Mouse (Mus musculus): Measurements from ENCODE around the gene H2-Ob. TPM values are rescaled to one million over a fixed set of nuclear protein-coding genes. Genes with fewer than 3 reads are reported as not detected.

Gene H2-Ob
- total and polyA plus RNA-seq, 3 experiments = 13.7 to 31.9 (median 19.9) TPM

GRCm38 (mm10) chr17:34295891-34296794 is 57.4 kb downstream of the H2-Ob start:
- in situ Hi-C loops (cut with MboI; ENCODE audit: low pct_ligation_motif_present, low pct_unique_long_range_greater_than_20kb, low sequenced_read_pairs) = no loop called here
- H3K27ac ChIP-seq (ENCODE audit: insufficient read depth, low read depth) = peak overlapping the region; percentile 96

DNA sequence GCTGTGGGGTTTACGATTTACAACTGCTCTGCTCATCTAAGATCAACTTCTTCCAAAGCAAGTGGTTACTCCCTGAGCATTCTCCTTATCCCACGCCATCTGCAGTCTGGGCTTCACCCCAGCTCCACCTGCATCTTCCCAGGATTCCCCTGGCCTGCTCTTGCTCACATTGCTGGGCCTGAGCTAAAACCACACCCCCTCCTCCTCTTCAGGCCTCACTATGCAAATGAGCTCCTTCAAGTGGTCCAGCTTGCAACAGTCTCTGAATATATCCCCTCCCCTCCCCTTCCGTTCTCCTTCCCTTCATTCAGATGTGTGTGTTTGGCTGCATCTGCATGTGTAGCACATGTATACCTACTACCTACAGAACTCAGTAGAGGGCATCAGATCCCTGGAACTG is 60.7 kb downstream of the H2-Ob start:
- Histone ChIP-seq H3K9me3 (replicated peaks; ENCODE audit: low read length) (peaks cover 3% of the 10 kb centered on the region), H3K4me1 (ENCODE audit: control insufficient read depth in 1 of 2, insufficient read depth in 2 of 2) (peaks cover 16 to 44% of the 10 kb centered on the region in 2 experiments), H3K36me3 (replicated peaks in 1 of 2; ENCODE audit: control insufficient read depth in 1 of 2, insufficient read depth in 1 of 2, low read length in 1 of 2) (peaks cover 0 to 5% of the 10 kb centered on the region in 2 experiments), H3K4me3 (replicated peaks in 1 of 3; ENCODE audit: low read depth in 2 of 3, low read length in 2 of 3, poor library complexity in 1 of 3) (no peak overlapping the region), H3K79me2 (replicated peaks; ENCODE audit: control insufficient read depth, extremely low read depth, insufficient read depth, poor library complexity, severe bottlenecking) (peaks cover 12% of the 10 kb centered on the region), H3K27me3 (replicated peaks) (no peaks in the 10 kb centered on the region), H3K27ac (ENCODE audit: insufficient read depth, low read depth) (no peak overlapping the region), H3K9ac (ENCODE audit: insufficient read depth, low read depth) (no peak overlapping the region), H3K4me2 (ENCODE audit: insufficient read depth, low read depth, poor library complexity, severe bottlenecking) (no peak overlapping the region)
- in situ Hi-C loops (cut with MboI; ENCODE audit: low pct_ligation_motif_present, low pct_unique_long_range_greater_than_20kb, low sequenced_read_pairs) = no loop called here
- dilution Hi-C loops (cut with MboI; ENCODE audit: extremely low pct_ligation_motif_present, extremely low pct_unique_long_range_greater_than_20kb, low sequenced_read_pairs) = no loop called here
- TF ChIP-seq MEF2A (IDR thresholded peaks at IDR 0.05; ENCODE audit: borderline replicate concordance, low read depth, low read length) (no peak), CTCF (conservative IDR thresholded peaks at IDR 0.05 in 1 of 2, IDR thresholded peaks at IDR 0.05 in 1 of 2; ENCODE audit: low read depth in 2 of 2, low read length in 2 of 2) (peak in 1 of 2 experiments; percentile 24; a peak in 2 of 4 replicates), NRF1 (IDR thresholded peaks at IDR 0.05; ENCODE audit: low read depth, low read length) (no peak), UBTF (IDR thresholded peaks at IDR 0.05; ENCODE audit: low read depth, low read length) (no peak), ZNF384 (IDR thresholded peaks at IDR 0.05; ENCODE audit: low read depth, low read length) (no peak), IRF4 (IDR thresholded peaks at IDR 0.05; ENCODE audit: low read depth, low read length) (no peak)
- no peak for DNase-seq (ENCODE audit: extremely low read depth)

More at GRCm38 (mm10) chr17:34295891-34296794, 57.4 kb downstream of the H2-Ob start:
- dilution Hi-C loops (cut with MboI; ENCODE audit: extremely low pct_ligation_motif_present, extremely low pct_unique_long_range_greater_than_20kb, low sequenced_read_pairs) = no loop called here
- peaks cover 15% of the 10 kb centered on the region for H3K79me2 ChIP-seq (replicated peaks; ENCODE audit: control insufficient read depth, extremely low read depth, insufficient read depth, poor library complexity, severe bottlenecking)
- H3K4me1 ChIP-seq (ENCODE audit: control insufficient read depth in 1 of 2, insufficient read depth in 2 of 2) = peaks cover 18 to 41% of the 10 kb centered on the region in 2 experiments
- no peaks in the 10 kb centered on the region for H3K27me3 ChIP-seq (replicated peaks)
- H3K9ac ChIP-seq (ENCODE audit: insufficient read depth, low read depth) = peak overlapping the region; percentile 96
- peak overlapping the region; percentile 78 for H3K4me2 ChIP-seq (ENCODE audit: insufficient read depth, low read depth, poor library complexity, severe bottlenecking)
- peak overlapping the region; percentile 60 to 92 (median 72) for H3K4me3 ChIP-seq (replicated peaks in 1 of 3; ENCODE audit: low read depth in 2 of 3, low read length in 2 of 3, poor library complexity in 1 of 3)
- TF ChIP-seq KAT2A (IDR thresholded peaks at IDR 0.05; ENCODE audit: insufficient replicate concordance, low read length) = no peak
- TF ChIP-seq NRF1 (IDR thresholded peaks at IDR 0.05; ENCODE audit: low read depth, low read length) = no peak
- peak; percentile 57; the same call in 1 of the 2 replicates for TF ChIP-seq EP300 (IDR thresholded peaks at IDR 0.05; ENCODE audit: low read length)
- TF ChIP-seq JUND (conservative IDR thresholded peaks at IDR 0.05; ENCODE audit: low read depth, low read length) = peak; percentile 57
- no peak for TF ChIP-seq CHD1 (IDR thresholded peaks at IDR 0.05; ENCODE audit: low read depth, low read length)
- TF ChIP-seq MYC (IDR thresholded peaks at IDR 0.05; ENCODE audit: low read depth, low read length) = peak; percentile 56; the same call in 1 of the 2 replicates
- TF ChIP-seq CHD2 (IDR thresholded peaks at IDR 0.05; ENCODE audit: low read length) = peak; percentile 98
- no peak for TF ChIP-seq PAX5 (IDR thresholded peaks at IDR 0.05; ENCODE audit: low read length)
- peak; percentile 61; the same call in 1 of the 2 replicates for TF ChIP-seq NELFE (IDR thresholded peaks at IDR 0.05; ENCODE audit: low read depth, low read length)
- TF ChIP-seq USF2 (conservative IDR thresholded peaks at IDR 0.05; ENCODE audit: low read depth, low read length) = no peak
- peak; percentile 67 for TF ChIP-seq ETS1 (conservative IDR thresholded peaks at IDR 0.05; ENCODE audit: low read depth, low read length)
- TF ChIP-seq MEF2A (IDR thresholded peaks at IDR 0.05; ENCODE audit: borderline replicate concordance, low read depth, low read length) = peak; percentile 63; the same call in 1 of the 2 replicates
- TF ChIP-seq ZMIZ1 (IDR thresholded peaks at IDR 0.05; ENCODE audit: low read depth, low read length) = no peak
- peak; percentile 9; the same call in 1 of the 2 replicates for TF ChIP-seq HCFC1 (IDR thresholded peaks at IDR 0.05; ENCODE audit: low read depth, low read length)
- peak; percentile 70; the same call in 1 of the 2 replicates for TF ChIP-seq MAFK (IDR thresholded peaks at IDR 0.05; ENCODE audit: insufficient replicate concordance, low read length)
- no peak; the same call in 1 of the 2 replicates for TF ChIP-seq BHLHE40 (IDR thresholded peaks at IDR 0.05; ENCODE audit: low read depth, low read length)
- no peak for TF ChIP-seq TCF12 (IDR thresholded peaks at IDR 0.05; ENCODE audit: low read depth, low read length)
- peak; percentile 8; the same call in 1 of the 2 replicates for TF ChIP-seq MXI1 (IDR thresholded peaks at IDR 0.05; ENCODE audit: low read depth, low read length)
- TF ChIP-seq ZNF384 (IDR thresholded peaks at IDR 0.05; ENCODE audit: low read depth, low read length) = peak; percentile 99
- TF ChIP-seq MAX (IDR thresholded peaks at IDR 0.05; ENCODE audit: low read length) = peak; percentile 57
- no peak for TF ChIP-seq MAZ (IDR thresholded peaks at IDR 0.05; ENCODE audit: low read depth, low read length)
- TF ChIP-seq JUN (IDR thresholded peaks at IDR 0.05; ENCODE audit: insufficient read depth, low read depth, low read length) = 0 out of 2 replicates have a peak, but pooled peaks have one; percentile 6
- TF ChIP-seq USF1 (IDR thresholded peaks at IDR 0.05; ENCODE audit: low read depth, low read length) = no peak
- TF ChIP-seq GABPA (IDR thresholded peaks at IDR 0.05; ENCODE audit: insufficient replicate concordance, low read depth, low read length) = no peak
- TF ChIP-seq POLR2A (IDR thresholded peaks at IDR 0.05; ENCODE audit: low read depth, low read length) = peak; percentile 67
- TF ChIP-seq RCOR1 (conservative IDR thresholded peaks at IDR 0.05; ENCODE audit: low read depth, low read length) = no peak
- TF ChIP-seq ZKSCAN1 (IDR thresholded peaks at IDR 0.05; ENCODE audit: borderline replicate concordance, low read depth, low read length) = no peak; the same call in 1 of the 2 replicates
- no peak for TF ChIP-seq RAD21 (IDR thresholded peaks at IDR 0.05; ENCODE audit: low read depth, low read length)
- 0 out of 2 replicates have a peak, but pooled peaks have one; percentile 61 for TF ChIP-seq TBP (conservative IDR thresholded peaks at IDR 0.05; ENCODE audit: low read depth, low read length)
- peaks cover 4 to 17% of the 10 kb centered on the region in 2 experiments for H3K36me3 ChIP-seq (replicated peaks in 1 of 2; ENCODE audit: control insufficient read depth in 1 of 2, insufficient read depth in 1 of 2, low read length in 1 of 2)
- peak; percentile 93 for DNase-seq (ENCODE audit: extremely low read depth)
- H3K9me3 ChIP-seq (replicated peaks; ENCODE audit: low read length) = peaks cover 7% of the 10 kb centered on the region

Data from CH12.LX (cell line).